Mouse (Mus musculus) frontal cortex, adult 2 months (tissue): ENCODE measurements around the gene Kdm4c. TPM values are rescaled to one million over a fixed set of nuclear protein-coding genes. Genes with fewer than 3 reads are reported as not detected.
"Not testable (repeated sequence)": the region's sequence is repeated elsewhere in the genome, so short reads cannot be mapped to it uniquely, and the experiment has no call there.

ENCODE experiments used
- DNase-seq, 2 experiments: peaks; one replicate each; pipeline ENCODE4 v3.0.0; 2022; ENCODE audit warnings: low spot score in 1 of 2; ENCODE audit errors: extremely low spot score in 1 of 2
- polyA plus RNA-seq: library from polyadenylated mRNA; depleted of rRNA; stranded (reverse); fragments of >200 nt; gene quantifications from 2 replicates; pipeline ENCODE4 v1.2.3, GENCODE M21; 2012; rRNA removed

Gene Kdm4c
- polyA plus RNA-seq = 15.5 and 17.0 TPM in 2 replicates

DNA sequence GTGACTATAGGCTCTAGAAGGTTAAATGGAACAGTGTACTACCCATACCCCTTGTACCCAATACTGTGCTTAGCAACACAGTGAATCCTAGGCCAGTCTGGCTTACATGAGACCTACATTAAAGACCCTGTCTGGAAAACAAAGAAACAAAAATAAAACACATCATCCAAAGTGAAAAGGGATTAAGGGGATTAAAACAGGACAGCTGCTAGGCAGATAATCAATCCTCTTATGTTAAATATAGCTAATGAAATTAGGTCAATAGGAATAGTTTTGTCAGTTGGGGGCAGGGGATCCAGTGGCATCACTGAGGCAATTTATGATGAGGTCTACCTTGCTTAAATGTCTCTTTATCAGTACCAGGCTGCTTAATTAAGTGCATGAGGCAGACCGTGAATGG is at the start of gene Kdm4c:
Gene Kdm4c, plus strand, starts transcription at position 322 of the 400 bp plus-strand sequence.
- no peak for DNase-seq

DNA sequence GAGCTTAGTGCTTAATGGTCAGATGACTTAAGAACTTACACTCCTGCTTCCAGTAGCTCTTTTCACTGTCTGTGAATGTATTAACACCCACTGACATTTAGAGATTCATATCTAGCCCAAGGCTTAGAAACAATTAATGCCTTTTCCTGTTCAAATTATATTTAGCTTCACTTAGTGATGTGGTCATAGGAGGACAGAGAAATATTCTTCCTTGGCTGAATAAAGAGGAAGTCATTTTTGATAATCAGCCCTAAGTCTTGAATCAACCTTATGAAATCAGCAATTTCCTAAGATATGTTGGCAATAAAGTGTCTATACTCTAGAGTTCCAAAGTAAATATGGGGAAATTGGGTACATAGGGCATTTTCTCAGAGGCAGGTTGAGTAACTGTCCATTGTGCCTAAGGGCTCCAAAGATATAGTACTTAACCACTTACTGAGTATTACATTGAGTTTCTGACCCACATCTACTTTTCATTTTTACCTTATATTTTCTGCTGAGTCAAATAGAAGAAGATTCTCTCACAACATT is 41.0 kb upstream of the Kdm4c start:
- DNase-seq = no peak

- DNase-seq = not testable (repeated sequence)
These were observed 20.5 kb upstream of the Kdm4c start for GRCm38 (mm10) chr4:74221780-74222179.

- DNase-seq = peak in 1 of 2 experiments; percentile 57
These were observed 19.9 kb upstream of the Kdm4c start for GRCm38 (mm10) chr4:74222360-74222759.

DNA sequence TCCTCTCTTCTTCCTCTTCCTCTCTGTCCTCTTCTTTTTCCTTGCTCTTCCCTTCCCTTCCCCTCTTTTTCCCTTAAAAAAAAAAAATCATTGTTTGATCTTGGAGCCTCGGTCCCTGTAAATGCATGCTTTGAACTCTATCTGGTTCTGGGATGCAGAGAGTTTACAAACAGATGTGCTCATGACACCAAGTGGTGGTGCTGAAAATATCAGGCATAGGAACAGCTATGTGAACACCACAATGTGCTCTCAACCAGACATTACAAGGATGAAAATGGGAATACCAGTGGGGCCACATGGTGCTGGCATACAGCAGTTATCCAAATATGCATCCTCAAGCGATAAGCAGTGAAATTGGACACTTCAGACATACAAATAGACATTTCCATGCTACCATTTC is 18.1 kb upstream of the Kdm4c start:
- DNase-seq = peak in 1 of 2 experiments; percentile 6

GRCm38 (mm10) chr4:74230994-74231393 is 11.3 kb upstream of the Kdm4c start:
- DNase-seq = no peak

DNA sequence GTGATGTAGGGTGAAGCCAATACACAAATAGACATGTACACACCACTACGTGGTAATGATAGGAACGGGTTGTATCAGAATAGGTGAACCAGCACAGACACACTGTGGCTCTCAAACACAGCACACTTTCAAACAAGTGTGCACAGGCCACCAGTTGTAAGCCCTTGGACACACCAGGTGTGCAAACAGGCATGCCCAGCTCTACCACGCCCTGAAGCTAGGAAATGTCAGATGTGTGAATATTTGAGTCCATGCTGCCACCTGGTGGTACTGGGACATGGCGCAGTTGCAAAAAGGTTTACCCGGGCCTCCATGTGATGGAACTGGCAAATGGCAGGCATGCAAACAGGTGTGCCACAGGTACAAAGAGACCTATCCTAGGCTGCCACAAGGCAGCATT is 10.9 kb upstream of the Kdm4c start:
- peak in 1 of 2 experiments; percentile 61 for DNase-seq

GRCm38 (mm10) chr4:74233534-74233933 is 8.8 kb upstream of the Kdm4c start:
- no peak for DNase-seq

DNA sequence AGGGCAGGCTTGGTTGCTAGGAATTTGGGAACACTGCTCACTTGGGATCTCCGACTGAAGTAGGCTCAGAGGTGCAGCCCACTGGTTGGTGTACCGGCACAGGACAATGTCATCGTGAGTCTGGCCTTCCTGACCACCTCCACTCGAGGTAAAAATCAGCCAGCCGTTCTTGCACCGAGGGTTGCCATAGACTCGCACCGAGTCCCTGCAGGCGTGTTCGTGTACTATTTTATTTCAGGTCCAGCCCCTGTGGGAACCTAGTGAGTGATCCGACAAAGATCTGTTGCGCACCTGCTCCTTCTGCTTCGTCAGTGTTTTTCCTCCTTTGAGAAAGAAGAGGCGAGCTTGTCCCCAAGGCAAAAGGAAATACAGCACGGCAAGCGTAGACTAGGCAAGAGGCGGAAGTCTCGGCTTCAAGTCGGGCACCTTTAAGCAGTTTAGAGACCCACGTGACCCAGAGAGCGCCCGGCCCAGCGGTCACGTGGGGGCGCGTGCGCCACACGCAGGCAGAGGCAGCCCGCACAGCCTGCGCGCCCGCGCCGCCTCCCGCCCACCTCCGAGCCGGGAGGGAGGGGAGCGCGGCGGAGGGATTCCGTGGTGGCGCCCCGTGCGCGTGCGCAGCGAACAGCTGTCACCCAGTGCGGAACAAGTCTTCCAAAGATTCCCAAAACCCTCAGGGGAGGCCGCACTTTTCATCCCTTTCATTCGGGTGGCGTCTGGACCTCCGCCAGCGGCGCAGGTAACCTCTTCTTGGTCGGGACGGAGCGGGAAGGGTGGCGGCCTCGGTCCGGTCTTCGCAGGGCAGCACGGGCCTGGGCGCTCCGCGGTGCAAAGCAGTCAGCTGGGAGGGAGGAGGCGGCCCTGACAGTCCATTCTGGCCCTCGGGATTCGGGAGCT is 9.3 kb downstream of the Kdm4c start:
- peak; percentile 94 to 98 for DNase-seq

GRCm38 (mm10) chr4:74252245-74253105 is 10.2 kb downstream of the Kdm4c start:
- DNase-seq = peak; percentile 33 to 59

DNA sequence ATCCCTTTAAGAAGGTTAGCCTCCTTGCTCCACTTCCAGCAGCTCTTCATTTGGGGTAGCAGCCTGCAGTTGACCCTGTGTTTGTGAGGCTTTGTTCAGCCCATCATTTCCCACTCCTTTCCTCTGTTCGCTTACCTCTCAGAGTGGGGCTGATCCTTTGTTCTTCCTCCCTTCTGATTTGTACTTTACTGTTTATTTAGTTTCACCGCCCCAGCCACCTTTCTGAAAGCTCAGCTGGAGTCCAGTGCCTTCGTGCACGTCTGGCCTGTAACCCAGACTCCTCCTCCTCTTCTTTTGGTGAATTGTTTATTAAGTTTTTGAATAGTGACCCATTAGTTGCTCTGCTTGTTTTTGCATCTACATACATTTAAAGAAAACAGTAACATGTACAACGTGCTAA is 15.6 kb downstream of the Kdm4c start:
- no peak for DNase-seq

GRCm38 (mm10) chr4:74258538-74258937 is 16.2 kb downstream of the Kdm4c start:
- no peak for DNase-seq

DNA sequence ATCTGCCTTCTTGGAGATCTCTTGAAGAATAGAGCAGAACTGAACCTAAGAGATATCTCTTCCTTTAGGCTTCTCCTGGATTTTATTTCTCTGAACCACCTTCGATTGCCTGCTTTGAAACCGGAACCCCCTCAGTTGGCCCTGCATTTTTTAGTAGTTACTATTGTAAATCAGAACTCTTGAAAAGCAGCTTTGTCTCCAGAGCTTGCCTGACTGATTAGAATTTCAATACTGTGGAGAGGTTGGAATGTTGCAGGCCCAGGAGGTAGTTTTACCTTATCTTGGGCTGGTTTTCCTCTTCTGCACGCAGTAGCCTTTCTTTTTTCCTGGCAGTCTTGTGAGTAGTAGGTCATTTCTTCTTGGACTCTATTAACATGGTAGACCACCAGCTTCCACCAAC is 17.0 kb downstream of the Kdm4c start:
- no peak for DNase-seq

GRCm38 (mm10) chr4:74261879-74262278 is 19.6 kb downstream of the Kdm4c start:
- DNase-seq = no peak

GRCm38 (mm10) chr4:74264428-74264955 is 22.2 kb downstream of the Kdm4c start:
- peak in 1 of 2 experiments; percentile 28 for DNase-seq

DNA sequence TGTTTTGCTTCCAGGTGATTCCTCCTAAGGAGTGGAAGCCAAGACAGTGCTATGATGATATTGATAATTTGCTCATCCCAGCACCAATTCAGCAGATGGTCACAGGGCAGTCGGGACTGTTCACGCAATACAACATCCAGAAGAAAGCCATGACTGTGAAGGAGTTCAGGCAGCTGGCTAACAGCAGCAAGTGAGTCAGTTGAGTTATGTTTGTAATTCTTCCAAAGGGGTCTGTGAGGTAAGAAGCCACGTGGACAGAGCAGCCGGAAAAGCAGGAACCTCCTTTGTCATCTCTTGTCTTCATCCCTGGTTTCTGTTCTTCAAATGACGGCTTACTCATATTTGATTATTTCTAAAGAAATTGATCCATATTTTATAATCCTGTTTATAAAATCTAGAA is 28.9 kb downstream of the Kdm4c start:
- DNase-seq = no peak

- DNase-seq = no peak
These were observed 35.2 kb downstream of the Kdm4c start for GRCm38 (mm10) chr4:74277486-74277885.

DNA sequence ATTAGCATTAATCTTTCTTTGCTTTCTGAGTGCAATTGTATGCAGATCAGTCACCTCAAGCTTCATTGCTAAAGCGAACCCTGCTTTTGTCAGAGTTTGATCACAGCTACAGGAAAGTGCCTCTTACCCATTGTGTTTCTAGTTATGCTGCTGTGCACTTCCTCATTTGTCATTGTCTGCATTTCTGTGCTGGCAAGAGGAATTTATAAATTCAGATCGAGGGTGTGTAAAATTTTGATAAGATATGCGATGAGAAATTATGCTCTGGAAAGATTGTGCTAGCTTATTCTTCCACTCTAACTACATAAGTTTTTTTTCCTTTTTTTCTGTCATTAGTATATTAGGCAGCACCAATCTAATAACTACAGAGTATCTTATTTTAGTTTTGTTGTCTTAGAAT is 37.9 kb downstream of the Kdm4c start:
- no peak for DNase-seq

- no peak for DNase-seq
These were observed 45.6 kb downstream of the Kdm4c start for GRCm38 (mm10) chr4:74287851-74288250.

DNA sequence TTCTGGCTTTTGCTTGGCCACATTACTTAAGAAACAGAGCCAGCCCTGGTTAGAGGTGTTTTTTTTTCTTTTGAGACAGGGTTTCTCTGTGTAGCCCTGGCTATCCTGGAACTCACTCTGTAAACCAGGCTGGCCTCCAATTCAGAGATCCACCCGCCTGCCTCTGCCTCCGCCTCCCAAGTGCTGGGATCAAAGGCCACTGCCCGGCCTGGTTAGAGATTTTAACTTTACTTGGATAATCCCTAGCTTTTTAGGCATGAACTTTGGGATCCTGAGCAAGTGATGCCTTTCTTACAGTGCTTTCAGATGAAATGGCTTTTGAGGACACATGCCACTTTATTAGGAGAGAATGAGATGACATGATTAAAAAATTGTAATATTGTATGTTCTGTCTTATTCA is 52.4 kb downstream of the Kdm4c start:
- no peak for DNase-seq
